Mouse (Mus musculus): ENCODE data around the gene Pi4kb. TPM values are rescaled to one million over a fixed set of nuclear protein-coding genes. Genes with fewer than 3 reads are reported as not detected.

Gene Pi4kb
- polyA plus RNA-seq, 1 experiment from 2014 or later = 21.1 TPM

- no peak overlapping the region for H3K4me2 ChIP-seq (ENCODE audit: low read length)
- H3K9ac ChIP-seq (ENCODE audit: low read depth, low read length) = no peak overlapping the region
- no peak overlapping the region for H3K4me3 ChIP-seq (ENCODE audit: low read depth, low read length)
- H3K4me1 ChIP-seq (ENCODE audit: control insufficient read depth, insufficient read depth, low read length) = no peaks in the 10 kb centered on the region
- no peaks in the 10 kb centered on the region for H3K9me3 ChIP-seq (replicated peaks; ENCODE audit: control insufficient read depth, low read length, poor library complexity, severe bottlenecking)
- no peak for ATAC-seq
- 82% methylated on average over 3 of the region's 3 CpGs for WGBS
- H3K27ac ChIP-seq (ENCODE audit: low read length) = no peak overlapping the region
- peaks cover 37% of the 10 kb centered on the region for H3K36me3 ChIP-seq (ENCODE audit: control insufficient read depth, insufficient read depth, low read length)
- no peaks in the 10 kb centered on the region for H3K27me3 ChIP-seq (ENCODE audit: control insufficient read depth, insufficient read depth, low read depth, low read length)
Observed at GRCm38 (mm10) chr3:95029953-95030352, 55.4 kb downstream of the Pi4kb start.

GRCm38 (mm10) chr3:95041625-95042024 lies 67.1 kb downstream of the Pi4kb start:
- H3K4me2 ChIP-seq (ENCODE audit: low read length) = peak overlapping the region; percentile 51
- H3K9ac ChIP-seq (ENCODE audit: low read depth, low read length) = peak overlapping the region; percentile 73
- WGBS = 16% methylated on average over 3 of the region's 3 CpGs
- peaks cover 9% of the 10 kb centered on the region for H3K4me1 ChIP-seq (ENCODE audit: control insufficient read depth, insufficient read depth, low read length)
- no peaks in the 10 kb centered on the region for H3K27me3 ChIP-seq (ENCODE audit: control insufficient read depth, insufficient read depth, low read depth, low read length)
- no peak for ATAC-seq
- no peak overlapping the region for H3K27ac ChIP-seq (ENCODE audit: low read length)
- peak overlapping the region; percentile 64 for H3K4me3 ChIP-seq (ENCODE audit: low read depth, low read length)
- H3K36me3 ChIP-seq (ENCODE audit: control insufficient read depth, insufficient read depth, low read length) = no peaks in the 10 kb centered on the region
- no peaks in the 10 kb centered on the region for H3K9me3 ChIP-seq (replicated peaks; ENCODE audit: control insufficient read depth, low read length, poor library complexity, severe bottlenecking)

DNA sequence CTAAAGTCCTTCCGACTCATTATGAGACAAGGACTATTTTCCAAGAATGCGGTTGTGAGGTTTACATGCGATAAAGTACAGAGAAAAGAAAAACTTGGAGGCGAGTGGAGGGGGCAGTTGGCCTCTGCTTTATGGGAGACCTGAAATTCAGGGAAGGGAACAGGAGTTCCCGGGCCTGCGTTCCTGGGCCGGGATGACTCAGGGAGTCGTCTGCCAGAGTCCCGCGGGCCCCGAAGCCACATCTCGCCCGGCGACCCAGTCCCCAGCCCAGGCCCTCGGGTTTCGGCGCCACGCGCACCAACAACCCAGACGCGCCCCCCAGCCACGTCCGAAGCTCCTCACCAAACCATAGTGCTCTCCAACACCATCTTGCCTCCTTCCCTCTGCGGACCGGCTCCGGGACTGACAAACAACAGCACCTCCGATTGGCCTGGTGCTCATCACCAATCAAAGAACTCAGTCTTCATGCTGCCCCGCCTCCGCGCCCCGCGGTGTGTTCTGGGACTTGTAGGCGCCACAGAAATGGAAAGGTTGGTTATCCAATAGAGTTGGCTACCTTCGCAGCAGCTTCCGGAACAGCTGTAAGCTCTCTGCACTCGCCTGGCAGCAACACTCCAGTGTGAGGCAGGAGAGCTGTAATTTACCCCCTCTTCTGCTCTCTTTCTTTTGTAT lies 67.8 kb downstream of the Pi4kb start, which contains the start of gene Psmd4:
Gene Psmd4, minus strand, starts transcription at position 449 of the 672 bp plus-strand sequence.
- peaks cover 9% of the 10 kb centered on the region for H3K4me1 ChIP-seq (ENCODE audit: control insufficient read depth, insufficient read depth, low read length)
- H3K36me3 ChIP-seq (ENCODE audit: control insufficient read depth, insufficient read depth, low read length) = no peaks in the 10 kb centered on the region
- H3K27me3 ChIP-seq (ENCODE audit: control insufficient read depth, insufficient read depth, low read depth, low read length) = no peaks in the 10 kb centered on the region
- no peaks in the 10 kb centered on the region for H3K9me3 ChIP-seq (replicated peaks; ENCODE audit: control insufficient read depth, low read length, poor library complexity, severe bottlenecking)
- peak within 1 kb of the TSS; percentile 64 for H3K4me3 ChIP-seq (ENCODE audit: low read depth, low read length)
- H3K27ac ChIP-seq (ENCODE audit: low read length) = peak within 1 kb of the TSS; percentile 73
- ATAC-seq = peak; percentile 99
- peak within 1 kb of the TSS; percentile 73 for H3K9ac ChIP-seq (ENCODE audit: low read depth, low read length)
- WGBS = 1% methylated on average over 36 of the region's 36 CpGs
- H3K4me2 ChIP-seq (ENCODE audit: low read length) = peak within 1 kb of the TSS; percentile 57

- Histone ChIP-seq H3K4me1 (ENCODE audit: control insufficient read depth, insufficient read depth, low read length) (peaks cover 9% of the 10 kb centered on the region), H3K9ac (ENCODE audit: low read depth, low read length) (peak overlapping the region; percentile 50; the same call in 1 of the 2 replicates), H3K27me3 (ENCODE audit: control insufficient read depth, insufficient read depth, low read depth, low read length) (no peaks in the 10 kb centered on the region), H3K27ac (ENCODE audit: low read length) (peak overlapping the region; percentile 73), H3K4me3 (ENCODE audit: low read depth, low read length) (peak overlapping the region; percentile 64), H3K36me3 (ENCODE audit: control insufficient read depth, insufficient read depth, low read length) (no peaks in the 10 kb centered on the region), H3K4me2 (ENCODE audit: low read length) (peak overlapping the region; percentile 57), H3K9me3 (replicated peaks; ENCODE audit: control insufficient read depth, low read length, poor library complexity, severe bottlenecking) (no peaks in the 10 kb centered on the region)
- 36% methylated on average over 7 of the region's 7 CpGs for WGBS
- peak; percentile 68 for ATAC-seq
Observed at GRCm38 (mm10) chr3:95042838-95043229, 68.3 kb downstream of the Pi4kb start.

DNA sequence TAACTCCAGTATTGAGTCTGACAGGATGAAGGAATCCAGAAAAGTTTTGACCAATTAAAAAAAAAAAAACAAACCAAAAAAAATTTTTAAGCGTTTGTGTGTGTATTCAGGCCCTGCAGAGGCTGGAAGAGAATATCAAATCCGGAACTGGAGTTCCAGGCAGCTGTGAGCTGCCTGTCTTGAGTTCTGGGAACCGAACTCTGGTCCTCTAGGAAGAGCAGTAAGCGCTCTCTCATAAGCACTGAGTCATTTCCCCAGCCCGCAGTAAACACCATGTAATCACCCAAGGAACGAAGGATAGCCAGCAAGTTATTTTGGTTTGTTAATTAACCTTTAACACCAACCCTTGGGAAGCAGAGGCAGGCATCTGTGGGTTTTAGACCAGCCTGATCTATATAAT lies 68.7 kb downstream of the Pi4kb start:
- peaks cover 9% of the 10 kb centered on the region for H3K4me1 ChIP-seq (ENCODE audit: control insufficient read depth, insufficient read depth, low read length)
- no peak for ATAC-seq
- no peak overlapping the region for H3K4me3 ChIP-seq (ENCODE audit: low read depth, low read length)
- H3K36me3 ChIP-seq (ENCODE audit: control insufficient read depth, insufficient read depth, low read length) = no peaks in the 10 kb centered on the region
- H3K27me3 ChIP-seq (ENCODE audit: control insufficient read depth, insufficient read depth, low read depth, low read length) = no peaks in the 10 kb centered on the region
- no peak overlapping the region for H3K4me2 ChIP-seq (ENCODE audit: low read length)
- WGBS = 84% methylated on average over 6 of the region's 6 CpGs
- H3K27ac ChIP-seq (ENCODE audit: low read length) = no peak overlapping the region
- no peak overlapping the region for H3K9ac ChIP-seq (ENCODE audit: low read depth, low read length)
- H3K9me3 ChIP-seq (replicated peaks; ENCODE audit: control insufficient read depth, low read length, poor library complexity, severe bottlenecking) = no peaks in the 10 kb centered on the region

DNA sequence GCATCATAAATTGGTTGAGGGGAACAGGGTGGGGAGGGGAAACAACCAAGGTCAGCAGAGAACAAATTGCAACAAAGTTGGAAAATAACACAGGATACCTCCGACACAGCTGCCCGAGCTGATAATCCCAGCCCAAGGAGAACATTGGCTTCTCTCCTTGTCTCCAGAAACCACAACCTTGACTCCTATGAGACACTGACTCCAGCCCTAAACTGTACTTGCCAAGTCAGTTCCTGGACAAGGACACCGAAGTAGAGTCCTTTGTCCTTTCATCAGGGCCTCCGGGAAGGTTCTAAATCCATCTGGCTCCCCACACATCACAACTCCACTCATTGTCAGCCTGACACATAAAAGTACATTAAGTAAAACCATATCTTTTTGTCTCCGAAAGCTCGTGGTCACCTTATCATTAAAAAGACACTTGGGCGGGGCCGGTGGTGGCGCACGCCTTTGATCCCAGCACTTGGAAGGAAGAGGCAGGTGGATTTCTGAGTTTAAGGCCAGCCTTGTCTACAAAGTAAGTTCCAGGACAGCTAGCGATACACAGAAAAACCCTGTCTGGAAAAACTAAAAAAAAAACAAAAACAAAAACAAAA lies 72.0 kb downstream of the Pi4kb start:
- no peak overlapping the region for H3K27ac ChIP-seq (ENCODE audit: low read length)

GRCm38 (mm10) chr3:95047914-95048313 lies 73.4 kb downstream of the Pi4kb start:
- no peak overlapping the region for H3K9ac ChIP-seq (ENCODE audit: low read depth, low read length)
- peaks cover under 1% of the 10 kb centered on the region; the same call in 1 of the 2 replicates for H3K4me1 ChIP-seq (ENCODE audit: control insufficient read depth, insufficient read depth, low read length)
- no peak overlapping the region for H3K27ac ChIP-seq (ENCODE audit: low read length)
- no peaks in the 10 kb centered on the region for H3K27me3 ChIP-seq (ENCODE audit: control insufficient read depth, insufficient read depth, low read depth, low read length)
- no peaks in the 10 kb centered on the region for H3K36me3 ChIP-seq (ENCODE audit: control insufficient read depth, insufficient read depth, low read length)
- no peak overlapping the region for H3K4me3 ChIP-seq (ENCODE audit: low read depth, low read length)
- H3K4me2 ChIP-seq (ENCODE audit: low read length) = no peak overlapping the region
- H3K9me3 ChIP-seq (replicated peaks; ENCODE audit: control insufficient read depth, low read length, poor library complexity, severe bottlenecking) = no peaks in the 10 kb centered on the region
- WGBS = 86% methylated on average over 3 of the region's 3 CpGs
- no peak for ATAC-seq

More for the DNA sequence above, 72.0 kb downstream of the Pi4kb start:
- H3K4me1 ChIP-seq (ENCODE audit: control insufficient read depth, insufficient read depth, low read length) = peaks cover 4% of the 10 kb centered on the region
- no peak for ATAC-seq
- H3K9ac ChIP-seq (ENCODE audit: low read depth, low read length) = no peak overlapping the region
- no peak overlapping the region for H3K4me3 ChIP-seq (ENCODE audit: low read depth, low read length)
- no peaks in the 10 kb centered on the region for H3K9me3 ChIP-seq (replicated peaks; ENCODE audit: control insufficient read depth, low read length, poor library complexity, severe bottlenecking)
- no peaks in the 10 kb centered on the region for H3K27me3 ChIP-seq (ENCODE audit: control insufficient read depth, insufficient read depth, low read depth, low read length)
- 92% methylated on average over 11 of the region's 11 CpGs for WGBS
- H3K36me3 ChIP-seq (ENCODE audit: control insufficient read depth, insufficient read depth, low read length) = no peaks in the 10 kb centered on the region
- H3K4me2 ChIP-seq (ENCODE audit: low read length) = no peak overlapping the region

DNA sequence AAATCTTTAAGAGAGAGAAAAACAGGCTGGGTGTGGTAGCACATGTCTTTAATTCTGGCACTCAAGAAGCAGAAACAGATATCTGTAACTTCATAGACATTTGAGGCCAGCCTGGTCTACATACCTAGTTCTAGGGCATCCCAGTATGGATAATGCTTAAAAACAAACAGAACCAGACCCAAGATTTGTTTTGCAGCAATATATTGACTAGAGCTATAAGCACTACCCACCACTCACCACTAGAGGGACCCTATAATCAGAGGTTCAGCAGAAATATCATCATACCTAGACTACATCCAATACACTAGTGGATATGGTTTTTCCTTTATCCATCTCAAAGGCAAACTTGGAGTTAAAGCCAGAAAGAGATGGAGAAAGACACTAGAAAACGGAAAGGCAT lies 78.4 kb downstream of the Pi4kb start:
- Histone ChIP-seq H3K36me3 (ENCODE audit: control insufficient read depth, insufficient read depth, low read length) (no peaks in the 10 kb centered on the region), H3K27ac (ENCODE audit: low read length) (no peak overlapping the region), H3K27me3 (ENCODE audit: control insufficient read depth, insufficient read depth, low read depth, low read length) (no peaks in the 10 kb centered on the region), H3K4me2 (ENCODE audit: low read length) (no peak overlapping the region), H3K4me3 (ENCODE audit: low read depth, low read length) (no peak overlapping the region), H3K9me3 (replicated peaks; ENCODE audit: control insufficient read depth, low read length, poor library complexity, severe bottlenecking) (no peaks in the 10 kb centered on the region), H3K4me1 (ENCODE audit: control insufficient read depth, insufficient read depth, low read length) (no peaks in the 10 kb centered on the region), H3K9ac (ENCODE audit: low read depth, low read length) (no peak overlapping the region)
- ATAC-seq = 0 out of 2 replicates have a peak, but pooled peaks have one; percentile 45
- WGBS = 50% methylated on average over 1 of the region's 1 CpGs

- Histone ChIP-seq H3K9ac (ENCODE audit: low read depth, low read length) (no peak overlapping the region), H3K36me3 (ENCODE audit: control insufficient read depth, insufficient read depth, low read length) (peaks cover 1% of the 10 kb centered on the region; the same call in 1 of the 2 replicates), H3K9me3 (replicated peaks; ENCODE audit: control insufficient read depth, low read length, poor library complexity, severe bottlenecking) (no peaks in the 10 kb centered on the region), H3K27ac (ENCODE audit: low read length) (no peak overlapping the region), H3K4me3 (ENCODE audit: low read depth, low read length) (no peak overlapping the region), H3K4me1 (ENCODE audit: control insufficient read depth, insufficient read depth, low read length) (no peaks in the 10 kb centered on the region), H3K27me3 (ENCODE audit: control insufficient read depth, insufficient read depth, low read depth, low read length) (no peaks in the 10 kb centered on the region), H3K4me2 (ENCODE audit: low read length) (no peak overlapping the region)
- WGBS = 44% methylated on average over 3 of the region's 3 CpGs
- no peak for ATAC-seq
Observed at GRCm38 (mm10) chr3:95053701-95054100, 79.2 kb downstream of the Pi4kb start.

Measured in midbrain, embryonic 16.5 days (tissue).